Mouse (Mus musculus) regulatory T cell (primary cell): ENCODE measurements around the gene Hspb11.

Source experiments
- in situ Hi-C: fragments of 300-600 bp; cut with MboI, MseI; formaldehyde crosslinking; loops from one replicate; pipeline ENCODE4 v1.15.1; 2025; ENCODE audit warnings: high pct_unique_total_duplicates

The Hspb11 gene

DNA sequence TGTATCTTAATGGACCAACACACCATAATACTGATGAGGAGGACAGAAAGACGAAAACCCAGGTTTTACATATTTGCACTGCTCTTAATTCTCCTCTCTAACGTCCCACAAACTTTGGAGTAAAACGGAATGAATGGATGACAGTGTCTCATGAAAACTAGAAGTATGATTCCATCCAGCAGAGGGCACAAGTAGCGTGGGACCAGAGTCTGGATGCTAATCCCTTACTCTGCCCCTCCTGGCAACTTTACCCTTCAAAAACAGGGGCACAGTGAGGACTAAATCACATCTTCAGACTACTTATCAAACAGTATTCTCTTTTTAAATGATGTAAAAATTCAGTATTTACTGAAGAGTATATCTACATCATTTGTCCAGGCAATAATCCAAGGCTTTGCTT, 2.9 kb upstream of the Hspb11 start:
- in situ Hi-C loops, result loop anchor here (25.0 kb wide), 1 partner anchor 1737 kb away; no protein-coding TSS in a partner anchor

DNA sequence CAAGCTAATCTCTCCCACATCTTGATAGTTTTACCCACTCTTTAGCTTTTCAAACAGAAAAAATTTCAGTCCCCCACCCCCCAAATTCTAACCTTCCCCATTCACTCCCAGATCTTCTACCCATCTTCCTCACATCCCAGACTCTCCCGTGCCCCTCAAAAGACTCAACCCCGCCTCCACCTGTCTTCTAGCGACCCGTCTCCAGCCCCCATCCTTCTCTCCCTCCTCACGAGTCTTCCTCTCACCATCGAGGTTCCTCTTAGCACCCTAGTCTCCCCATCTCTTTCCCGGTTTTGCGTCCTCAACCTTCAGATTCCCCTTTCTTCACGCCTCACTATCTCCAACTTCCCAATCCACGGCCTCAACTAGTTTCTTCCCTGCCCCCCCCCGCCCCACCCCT, 871 bp upstream of the Hspb11 start:
- in situ Hi-C loops, result loop anchor here (25.0 kb wide), 1 partner anchor 1735 kb away; no protein-coding TSS in a partner anchor

DNA sequence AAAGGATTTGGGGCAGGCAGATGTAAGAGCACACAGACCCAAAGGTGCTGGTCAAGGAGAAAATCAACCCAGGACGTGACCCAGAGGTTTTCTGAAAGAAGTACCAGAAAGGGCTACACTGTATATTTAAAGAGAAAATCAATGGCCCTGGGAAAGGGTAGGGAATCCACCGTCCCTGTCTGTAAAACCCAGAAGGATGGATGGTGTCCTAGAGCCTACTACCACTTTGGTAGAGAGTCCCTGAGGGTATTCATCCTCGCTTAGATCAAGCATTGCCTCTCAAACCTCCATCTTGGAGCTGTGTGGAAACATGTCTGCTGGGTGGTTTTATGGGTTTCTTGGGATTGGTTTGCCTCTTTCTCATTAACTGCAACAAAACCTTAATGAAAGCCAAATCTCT, 1.0 kb downstream of the Hspb11 start:
- in situ Hi-C loops, result loop anchor here (25.0 kb wide), 1 partner anchor 1733 kb away; no protein-coding TSS in a partner anchor

DNA sequence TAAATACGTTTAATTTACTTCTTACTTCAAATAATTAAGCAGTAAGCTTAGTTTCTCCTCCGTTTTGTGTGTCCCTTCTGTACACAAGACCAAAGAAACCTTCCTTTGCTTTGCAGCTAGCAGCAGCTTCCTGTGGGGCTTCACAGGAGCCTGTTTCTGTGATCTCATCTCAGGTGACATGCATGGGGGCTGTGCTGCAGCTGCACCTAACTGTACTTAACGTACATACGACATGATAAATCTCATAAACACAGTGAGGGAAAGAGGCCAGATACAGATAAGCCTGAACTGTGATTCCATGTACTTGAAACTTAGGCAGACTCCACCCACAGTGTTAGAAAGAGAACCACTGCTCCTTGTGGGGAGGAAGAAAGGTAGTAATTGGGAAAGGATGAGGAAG, 6.6 kb downstream of the Hspb11 start:
- in situ Hi-C loops, result loop anchor here (25.0 kb wide), 1 partner anchor 1727 kb away; no protein-coding TSS in a partner anchor

DNA sequence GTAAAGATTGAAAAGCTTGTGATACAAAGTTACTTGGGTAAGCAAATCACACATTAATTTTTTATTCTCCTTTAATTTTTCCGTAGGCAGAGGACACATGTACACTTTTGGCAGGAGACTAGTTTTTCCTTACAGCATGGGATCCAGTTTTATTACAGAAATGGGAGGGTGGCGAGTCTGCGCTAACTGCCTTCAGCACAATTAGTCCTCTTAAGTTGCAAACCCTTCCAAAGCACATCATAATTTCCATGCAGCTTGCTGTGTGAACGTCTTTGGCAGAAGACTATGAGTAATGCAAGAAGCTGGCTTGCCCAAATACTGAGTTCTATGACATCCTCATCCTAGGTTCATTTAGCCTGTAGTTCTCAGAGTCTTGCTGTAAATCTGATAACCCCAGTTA, 20.3 kb downstream of the Hspb11 start:
- in situ Hi-C loops, result loop anchor here (25.0 kb wide), 1 partner anchor 1714 kb away; no protein-coding TSS in a partner anchor

DNA sequence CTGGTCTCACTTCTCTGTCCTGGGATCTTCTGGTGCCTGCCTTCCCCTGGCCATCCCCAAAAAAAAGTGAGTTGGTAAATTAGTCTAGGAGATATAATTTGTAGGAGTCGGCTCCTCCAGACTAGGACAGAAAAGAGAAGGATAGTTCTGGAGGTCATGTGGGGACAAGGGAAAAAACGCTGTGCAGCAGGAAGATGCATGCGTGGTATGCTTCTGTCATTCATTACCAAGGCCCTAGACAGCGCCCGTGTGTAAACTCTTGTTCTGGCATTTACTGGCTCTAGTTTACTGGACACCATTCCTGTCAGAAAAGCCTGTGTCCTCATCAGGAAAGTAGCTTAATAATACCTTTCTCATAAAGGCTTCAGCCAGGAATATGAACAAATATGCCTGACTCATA, 21.1 kb downstream of the Hspb11 start:
- in situ Hi-C loops, result loop anchor here (25.0 kb wide), 1 partner anchor 1713 kb away; no protein-coding TSS in a partner anchor

DNA sequence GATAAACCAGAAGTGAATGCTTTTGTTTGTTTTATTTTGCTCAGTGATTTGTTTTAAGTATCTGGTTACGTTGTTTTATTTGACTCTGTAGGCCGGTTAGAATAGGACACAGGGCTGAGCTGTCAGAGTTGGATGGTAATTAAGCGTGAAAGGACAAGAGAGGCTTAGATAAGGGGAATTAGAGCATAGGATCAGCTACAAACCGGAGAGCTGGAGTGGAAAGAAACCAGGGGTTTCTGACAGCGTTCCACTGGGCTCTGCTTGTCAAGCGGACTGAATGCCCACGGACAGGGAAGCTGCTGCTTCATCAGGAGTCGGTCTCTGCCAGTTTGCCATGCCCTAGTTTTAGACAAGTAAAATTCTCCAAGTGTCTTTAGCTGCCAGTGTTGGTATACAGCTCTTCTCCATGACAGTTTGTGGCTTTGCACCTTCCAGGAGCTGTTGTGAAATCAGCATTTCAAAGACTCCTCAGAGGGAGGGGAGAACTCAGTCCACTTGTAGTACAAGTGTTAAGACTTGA, 24.9 kb downstream of the Hspb11 start:
- in situ Hi-C loops, result no loop called here

DNA sequence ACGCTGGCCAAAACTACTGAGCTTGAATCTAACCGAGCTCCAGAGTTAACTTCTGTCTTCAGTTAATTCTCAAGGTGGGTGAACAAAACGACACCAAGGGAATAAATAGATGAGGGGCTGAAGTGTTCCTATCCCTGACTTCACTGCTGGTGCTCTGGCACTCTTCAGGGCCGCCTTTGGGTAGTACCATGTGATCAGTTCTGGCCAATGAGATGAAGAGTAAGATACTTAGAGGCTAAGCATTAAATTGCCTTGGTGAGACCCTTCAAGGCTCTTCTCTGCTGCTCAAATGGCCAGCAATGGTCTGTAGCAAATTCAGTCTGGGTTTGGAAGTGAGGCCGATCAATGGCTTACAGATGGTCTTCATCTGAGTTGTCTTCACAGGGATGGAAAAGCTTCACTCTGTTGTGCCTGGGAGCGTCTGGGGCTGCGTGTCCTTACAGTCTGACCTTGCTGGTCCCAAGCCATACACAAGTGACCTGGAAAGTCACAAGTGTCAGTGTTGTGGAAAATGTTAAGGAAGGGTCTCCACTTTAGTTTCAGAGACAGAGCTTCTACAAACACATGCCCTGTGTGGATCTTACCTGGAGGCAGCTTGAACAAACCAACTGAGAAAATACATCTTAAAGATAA, 27.6 kb downstream of the Hspb11 start:
- in situ Hi-C loops, result no loop called here

DNA sequence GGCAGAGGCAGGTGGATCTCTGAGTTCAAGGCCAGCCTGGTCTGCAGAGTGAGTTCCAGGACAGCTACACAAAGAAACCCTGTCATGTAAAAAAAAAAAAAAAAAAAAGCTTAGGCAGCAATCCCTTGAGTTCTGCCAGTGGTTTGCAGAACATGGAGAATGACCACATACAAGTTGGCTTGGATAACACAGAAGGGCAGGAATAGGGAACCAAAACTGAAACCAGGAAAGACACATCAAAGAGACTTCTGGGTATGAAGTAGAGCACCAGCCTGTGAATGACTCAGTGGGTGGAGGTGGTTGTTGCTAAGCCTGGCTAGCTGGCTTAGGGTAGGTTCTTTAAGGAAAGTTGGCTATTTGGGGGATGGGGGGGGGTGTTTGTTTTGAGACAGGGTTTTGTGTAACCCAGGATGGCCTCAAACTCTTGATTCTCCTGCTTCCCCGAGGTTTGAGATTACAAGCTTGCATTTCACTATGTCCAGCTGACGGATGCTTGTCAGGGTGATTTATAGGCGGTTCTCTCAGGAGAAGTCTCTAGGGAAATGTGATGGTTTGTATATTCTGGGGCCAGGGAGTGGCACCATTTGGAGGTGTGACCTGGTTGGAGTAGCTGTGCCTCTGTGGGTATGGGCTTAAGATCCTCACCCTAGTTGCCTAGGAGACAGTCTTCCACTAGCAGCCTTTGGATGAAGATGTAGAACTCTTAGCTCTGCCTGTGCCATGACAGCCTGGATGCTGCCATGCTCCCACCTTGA, 32.2 kb downstream of the Hspb11 start:
- in situ Hi-C loops, result no loop called here

DNA sequence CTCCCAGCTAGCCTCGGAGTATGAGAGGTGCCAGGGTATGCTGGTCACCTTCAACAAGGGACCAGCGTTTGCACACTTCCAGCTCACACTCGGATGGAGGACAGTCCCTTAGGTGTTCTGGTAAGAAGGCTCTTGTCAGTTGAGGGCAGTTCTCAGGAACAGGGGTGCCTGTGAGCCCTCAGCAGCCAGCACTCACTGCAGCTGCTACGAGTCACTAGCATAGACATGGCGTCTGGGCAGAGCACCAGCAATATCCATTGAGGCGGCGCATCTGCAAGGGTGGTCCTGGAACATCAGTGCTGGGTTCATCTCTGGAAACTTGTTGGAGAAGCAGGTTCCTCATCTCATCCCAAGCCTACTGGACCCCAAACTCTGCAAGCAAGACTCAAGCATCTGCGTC, 33.0 kb downstream of the Hspb11 start:
- in situ Hi-C loops, result no loop called here

DNA sequence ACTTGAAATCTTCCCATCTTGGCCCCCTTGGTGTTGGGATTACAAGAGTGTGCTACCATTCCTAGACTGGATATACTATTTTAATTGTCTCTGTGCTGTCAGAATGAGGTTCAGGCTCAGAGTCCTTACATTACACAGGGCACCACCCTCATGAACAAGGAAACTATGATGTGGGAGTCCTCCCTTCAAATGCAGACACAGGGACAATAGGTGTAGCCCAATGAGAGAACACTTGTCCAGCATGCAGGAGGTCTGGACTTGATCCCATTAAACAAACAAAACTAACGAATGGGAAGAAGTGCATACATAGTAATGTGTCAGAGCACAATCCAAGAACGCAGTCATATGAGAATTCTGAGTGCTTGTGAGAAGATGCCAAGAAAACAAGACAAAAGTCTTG, 34.1 kb downstream of the Hspb11 start:
- in situ Hi-C loops, result no loop called here

DNA sequence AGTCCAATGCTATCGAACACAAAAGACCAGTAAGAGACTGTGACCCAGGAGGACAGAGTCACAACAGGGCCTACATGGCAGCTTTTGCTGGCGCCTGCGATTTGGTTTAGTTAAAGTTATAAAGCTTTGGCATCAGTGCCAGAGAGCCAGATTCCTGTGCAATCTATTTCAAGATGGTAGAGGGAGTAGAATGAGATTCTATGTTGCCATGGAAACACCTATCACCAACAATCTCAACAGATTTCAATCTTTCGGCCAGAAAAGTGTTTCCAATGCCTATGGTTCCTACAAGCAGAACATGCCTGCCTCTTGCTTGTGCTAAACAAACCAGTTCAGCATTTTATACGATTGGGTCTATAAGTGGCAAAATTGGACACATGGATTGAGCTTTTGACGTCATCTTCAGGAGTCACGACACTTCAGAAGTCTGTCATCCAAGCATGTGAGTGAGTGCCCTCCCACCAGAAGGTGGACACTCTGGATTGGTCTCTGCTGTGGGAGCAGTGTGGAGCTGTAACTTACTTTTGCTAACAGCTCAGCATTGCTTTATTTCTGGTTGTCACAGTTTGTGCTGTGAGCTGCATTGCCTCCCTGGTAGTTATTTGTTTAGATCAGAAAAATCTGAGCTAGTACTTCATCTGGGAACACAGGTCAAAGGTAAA, 38.3 kb downstream of the Hspb11 start:
- in situ Hi-C loops, result no loop called here

DNA sequence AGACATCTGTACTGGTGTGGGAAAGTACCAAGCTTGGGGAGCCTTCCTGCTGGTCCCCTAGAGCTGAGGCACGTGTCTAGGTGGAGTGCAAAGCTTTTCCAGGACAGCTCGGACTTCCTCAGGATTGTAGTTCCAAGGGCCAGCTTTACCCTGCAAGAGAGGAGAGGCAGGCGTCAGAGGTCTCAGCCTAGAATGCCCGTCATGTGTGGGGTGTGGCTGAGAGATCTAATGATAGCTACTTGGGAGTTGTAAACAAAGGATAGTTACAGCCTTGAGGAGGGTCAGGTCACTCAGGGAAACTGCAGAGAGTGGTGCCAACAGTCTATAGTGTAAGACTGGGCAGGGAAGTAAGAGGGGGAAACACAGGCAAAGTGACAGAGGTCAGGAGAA, 38.9 kb downstream of the Hspb11 start:
- in situ Hi-C loops, result no loop called here

DNA sequence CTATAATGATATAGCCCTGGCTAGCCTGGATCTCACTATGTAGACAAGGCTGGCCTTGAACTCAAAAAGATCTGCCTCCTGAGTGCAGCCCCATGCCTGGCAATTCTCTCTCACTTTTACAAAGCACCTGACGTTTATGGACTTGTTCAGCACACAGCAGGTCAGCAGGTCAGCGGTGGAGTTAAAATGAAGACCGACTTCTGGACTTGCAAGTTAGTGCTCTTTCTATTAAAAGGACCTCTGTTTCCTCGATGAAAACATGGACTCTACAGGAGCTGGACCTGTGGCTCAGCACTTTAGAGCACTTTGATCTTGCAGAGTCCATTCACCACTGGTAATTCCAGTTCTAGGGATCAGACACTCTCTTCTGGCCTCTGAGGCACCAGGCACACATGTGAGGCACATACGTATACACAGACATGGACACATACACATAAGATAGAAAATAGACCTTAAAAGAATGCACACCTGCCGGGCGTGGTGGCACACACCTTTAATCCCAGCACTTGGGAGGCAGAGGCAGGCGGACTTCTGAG, 44.7 kb downstream of the Hspb11 start:
- in situ Hi-C loops, result no loop called here

DNA sequence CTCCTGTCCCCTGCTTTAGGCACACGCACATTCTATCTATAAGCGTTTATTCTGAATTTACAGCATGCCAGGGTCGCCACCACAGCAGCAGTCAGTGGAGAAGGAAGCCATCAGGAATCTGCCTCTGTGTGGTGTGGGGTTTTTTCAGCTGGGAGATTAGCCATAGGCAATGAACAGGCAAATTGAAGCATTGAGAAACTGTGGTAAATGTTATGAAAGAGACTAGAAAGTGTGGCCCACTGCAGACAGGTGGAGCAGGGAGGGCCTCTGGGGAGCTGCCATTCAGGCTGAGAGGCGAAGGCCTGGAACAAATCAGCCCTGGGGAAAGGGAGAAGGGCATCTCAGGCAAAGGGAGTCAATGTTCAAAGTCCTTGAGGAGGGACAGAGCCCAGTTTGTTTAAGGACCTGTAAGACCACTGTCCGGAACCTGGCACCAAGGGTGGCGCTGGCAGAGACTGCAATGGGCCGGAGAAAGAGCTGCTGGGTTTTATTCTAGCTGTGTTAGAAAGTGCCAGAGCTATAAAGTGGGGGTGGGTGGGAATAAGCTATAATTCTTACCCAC, 46.5 kb downstream of the Hspb11 start:
- in situ Hi-C loops, result no loop called here

DNA sequence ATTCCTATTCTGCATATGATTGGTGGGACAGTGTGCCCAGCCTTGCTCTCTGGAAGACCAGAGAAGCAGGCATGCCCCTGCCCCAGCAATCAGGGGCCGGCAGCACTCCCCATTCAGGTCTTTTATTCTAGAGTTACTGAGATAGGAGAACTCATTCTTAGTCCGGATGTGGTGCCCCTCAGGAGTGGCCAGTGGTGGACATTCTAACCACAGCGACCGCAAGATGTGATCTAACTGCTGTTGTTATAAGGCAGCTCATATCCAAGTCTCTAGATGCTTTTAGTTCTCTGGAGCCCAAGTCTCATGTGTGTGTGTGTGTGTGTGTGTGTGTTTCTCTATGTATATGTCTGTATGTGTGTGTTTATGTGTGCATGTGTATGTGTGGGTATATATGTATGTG, 47.0 kb downstream of the Hspb11 start:
- in situ Hi-C loops, result no loop called here

DNA sequence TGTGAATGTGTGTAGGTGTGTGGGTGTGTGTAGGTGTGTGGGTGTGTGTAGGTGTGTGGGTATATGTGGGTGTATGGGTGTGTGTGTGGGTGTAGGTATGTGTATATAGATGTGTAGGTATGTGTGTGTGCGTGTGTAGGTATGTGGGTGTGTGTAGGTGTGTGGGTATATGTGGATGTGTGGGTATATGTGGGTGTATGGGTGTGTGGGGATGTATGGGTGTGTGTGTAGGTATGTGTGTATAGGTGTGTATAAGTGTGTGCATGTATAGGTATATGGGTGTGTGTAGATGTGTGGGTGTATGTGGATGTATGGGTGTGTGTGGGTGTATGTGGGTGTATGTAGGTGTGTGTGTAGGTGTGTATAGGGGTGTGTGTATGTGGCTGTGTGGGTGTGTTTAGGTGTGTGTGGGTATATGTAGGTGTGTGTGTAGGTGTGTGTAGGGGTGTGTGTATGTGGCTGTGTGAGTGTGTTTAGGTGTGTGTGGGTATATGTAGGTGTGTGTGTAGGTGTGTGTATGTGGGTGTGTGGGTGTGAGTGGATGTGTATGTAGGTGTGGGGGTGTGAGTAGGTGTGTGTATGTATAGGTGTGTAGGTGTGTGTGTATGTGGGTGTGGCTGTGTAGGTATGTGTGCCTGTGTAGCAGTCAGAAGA, 47.6 kb downstream of the Hspb11 start:
- in situ Hi-C loops, result no loop called here

DNA sequence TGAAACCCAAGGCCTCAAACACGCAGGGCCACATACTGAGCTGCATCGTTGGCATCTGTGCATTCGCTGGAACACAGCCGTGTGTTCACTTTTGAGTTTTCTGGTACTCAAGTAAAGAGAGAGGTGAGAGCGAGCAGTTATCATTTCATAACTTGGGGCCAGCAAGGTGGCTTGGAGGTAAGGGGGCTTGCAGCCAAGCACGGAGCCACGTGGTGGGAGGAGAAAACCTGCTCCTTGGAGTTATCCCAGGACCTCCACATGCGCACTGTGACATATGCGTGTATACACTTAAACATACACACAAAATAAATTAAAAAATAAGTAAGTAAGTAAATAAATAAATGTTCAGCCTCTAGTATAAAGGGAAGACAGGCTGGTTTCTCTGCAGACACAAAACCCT, 48.8 kb downstream of the Hspb11 start:
- in situ Hi-C loops, result no loop called here

DNA sequence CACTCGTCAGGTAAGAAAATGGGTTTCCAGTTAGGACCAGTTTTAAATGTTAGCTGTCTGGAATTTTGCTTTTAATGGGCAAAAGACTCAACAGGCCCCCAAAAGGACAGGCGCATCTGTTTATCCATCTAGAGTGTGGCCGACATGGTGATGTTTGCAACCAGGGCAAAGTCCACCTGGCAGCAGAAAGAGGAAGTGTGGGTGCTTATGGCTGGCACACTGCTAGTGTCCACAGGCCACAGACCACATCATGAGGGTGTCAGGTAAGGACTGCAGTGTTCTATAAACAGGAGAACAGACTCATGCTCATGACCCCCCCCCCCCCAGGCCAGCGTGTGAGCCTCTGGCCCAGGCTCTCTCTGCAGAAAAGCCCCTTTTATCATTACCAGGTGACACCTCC, 49.4 kb downstream of the Hspb11 start:
- in situ Hi-C loops, result no loop called here

DNA sequence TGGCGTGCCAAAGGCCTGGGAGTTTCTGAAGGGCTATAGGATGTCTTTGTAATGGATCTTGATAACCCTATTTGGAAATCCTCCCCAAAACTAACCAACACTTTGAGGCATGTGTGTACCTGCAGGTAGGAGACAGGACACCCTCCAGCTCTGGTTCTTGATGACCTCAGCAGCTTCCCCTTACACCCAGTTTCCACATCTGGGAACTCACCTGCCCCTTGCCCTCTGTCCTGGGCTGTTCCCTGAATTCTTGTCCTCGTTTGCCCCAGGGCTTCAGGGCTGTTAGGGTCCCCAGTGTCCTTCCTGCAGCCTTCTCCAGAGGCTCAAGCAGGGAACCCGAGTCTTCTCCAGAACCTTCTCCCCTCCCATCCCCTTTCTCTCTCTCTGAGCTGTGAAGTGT, 50.1 kb downstream of the Hspb11 start:
- in situ Hi-C loops, result no loop called here

DNA sequence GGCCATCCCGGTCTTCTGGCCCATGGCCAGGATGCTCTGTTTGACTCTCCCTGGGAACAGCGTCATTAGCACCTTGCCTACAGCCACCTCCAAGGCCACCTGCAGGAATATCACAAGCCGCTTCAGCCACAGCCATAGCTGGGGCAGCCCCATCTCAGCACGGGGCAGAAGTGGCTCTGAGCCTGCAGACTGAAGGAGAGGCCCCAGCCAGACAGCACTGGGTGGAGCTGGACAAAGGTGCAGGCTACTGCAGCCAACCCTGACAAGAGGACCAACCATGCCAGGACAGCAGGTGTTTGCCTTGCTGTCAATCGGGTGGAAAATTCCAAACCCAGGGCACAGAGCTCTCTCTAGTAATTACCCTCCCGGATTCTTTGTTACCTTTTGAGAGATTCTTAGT, 53.6 kb downstream of the Hspb11 start, which contains the start of gene Dio1:
Gene Dio1 (minus strand): TSS at position 204 of the 400 bp plus-strand sequence.
- in situ Hi-C loops, result no loop called here
